Mouse (Mus musculus) hindbrain, embryonic 16.5 days (tissue): ENCODE measurements around the gene Lmbrd1. TPM values are rescaled to one million over a fixed set of nuclear protein-coding genes. Genes with fewer than 3 reads are reported as not detected.
"Not testable (repeated sequence)": the region's sequence is repeated elsewhere in the genome, so short reads cannot be mapped to it uniquely, and the experiment has no call there.

Experiments used
- ATAC-seq: fragments of 200-750 bp; cut with Nextera tagmentation; 2 replicates; pipeline ENCODE4 v1.8.0; 2017; ENCODE audit warnings: moderate TSS enrichment, moderate library complexity
- H3K27ac ChIP-seq: fragments of 300-500 bp; sonication (generic); 2 replicates; pipeline ENCODE4 v1.5.1; 2014; ENCODE audit warnings: low read depth, mild to moderate bottlenecking, control low read depth, low read length, moderate library complexity
- H3K27me3 ChIP-seq: fragments of 300-500 bp; sonication (generic); replicated peaks from 2 replicates; pipeline ENCODE4 v1.6.1; 2014; ENCODE audit warnings: low read length; ENCODE audit not compliant: control insufficient read depth, insufficient read depth
- H3K36me3 ChIP-seq: fragments of 300-500 bp; sonication (generic); 2 replicates; pipeline ENCODE4 v1.6.1; 2014; ENCODE audit warnings: mild to moderate bottlenecking, low read length, moderate library complexity, mixed read lengths; ENCODE audit not compliant: control insufficient read depth, insufficient read depth
- H3K4me1 ChIP-seq: fragments of 300-500 bp; sonication (generic); 2 replicates; pipeline ENCODE4 v1.6.1; 2014; ENCODE audit warnings: low read depth, low read length; ENCODE audit not compliant: control insufficient read depth, insufficient read depth
- H3K4me2 ChIP-seq: fragments of 300-500 bp; sonication (generic); 2 replicates; pipeline ENCODE4 v1.6.1; 2014; ENCODE audit warnings: mild to moderate bottlenecking, low read length, control low read depth, moderate library complexity
- H3K4me3 ChIP-seq: fragments of 300-500 bp; sonication (generic); 2 replicates; pipeline ENCODE4 v1.5.1; 2014; ENCODE audit warnings: mild to moderate bottlenecking, low read length, control low read depth, moderate library complexity
- H3K9ac ChIP-seq: fragments of 300-500 bp; sonication (generic); 2 replicates; pipeline ENCODE4 v1.6.1; 2014; ENCODE audit warnings: low read depth, mild to moderate bottlenecking, control low read depth, low read length, moderate library complexity
- H3K9me3 ChIP-seq: fragments of 300-500 bp; sonication (generic); 2 replicates; pipeline ENCODE4 v1.6.1; 2014; ENCODE audit warnings: mild to moderate bottlenecking, low read length, moderate library complexity; ENCODE audit not compliant: control insufficient read depth
- WGBS: fragments of 180-500 bp; shearing (Covaris S2); extraction: QIAGEN DNeasy Blood & Tissue Kit; methylation state at CpG from one replicate; pipeline ENCODE4 v1.1.7; 2014; 5-methylcytosine and 5-hydroxymethylcytosine counted together
- polyA plus RNA-seq: library from polyadenylated mRNA; unstranded; fragments of >200 nt; fragmentation: Nextera tagmentation; extraction: Ambion mirVana; gene quantifications from 2 replicates; pipeline ENCODE4 v1.2.1, GENCODE M21; 2015

Gene Lmbrd1
- 53.5 and 59.0 TPM in 2 replicates for polyA plus RNA-seq

DNA sequence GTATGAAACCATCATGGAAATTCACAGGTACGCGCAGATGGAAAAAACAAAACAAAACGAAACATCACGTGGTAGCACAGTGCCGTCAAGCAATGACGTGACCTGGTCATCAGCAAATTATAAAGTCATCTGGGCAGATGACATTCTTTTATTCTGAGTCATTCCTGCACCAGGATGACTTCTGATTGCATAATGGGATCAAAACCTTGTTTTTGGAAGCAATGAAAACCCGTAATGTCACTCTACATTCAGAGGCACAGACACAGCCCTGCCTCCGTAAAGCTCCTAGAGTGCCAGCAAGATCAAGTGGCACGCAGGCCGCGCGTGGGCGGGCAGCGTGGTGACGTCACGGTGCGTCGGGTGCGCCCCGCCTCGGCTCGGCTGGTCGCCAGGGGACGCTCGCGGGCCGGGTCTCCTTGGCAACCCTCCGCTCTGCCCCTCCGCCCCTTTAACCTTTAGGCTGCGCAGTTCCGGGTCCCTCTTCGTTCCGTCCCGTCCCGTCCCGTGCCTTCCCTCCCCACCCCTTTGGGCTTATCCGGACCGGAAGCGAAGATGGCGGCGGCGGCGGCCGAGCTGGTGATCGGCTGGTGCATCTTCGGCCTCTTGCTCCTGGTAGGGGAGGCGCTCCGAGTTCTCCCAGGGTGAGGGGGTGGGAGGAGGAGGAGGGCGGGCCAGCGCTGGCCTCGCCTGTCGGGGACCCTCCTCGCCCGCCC is at the start of gene Lmbrd1:
Lmbrd1 (plus strand) TSS at position 426 of the 713 bp plus-strand sequence.
- Histone ChIP-seq H3K9me3 (no peaks in the 10 kb centered on the region), H3K36me3 (no peaks in the 10 kb centered on the region), H3K4me3 (peak within 1 kb of the TSS; percentile 91), H3K27ac (peak within 1 kb of the TSS; percentile 90), H3K27me3 (no peaks in the 10 kb centered on the region), H3K4me2 (peak within 1 kb of the TSS; percentile 67), H3K9ac (peak within 1 kb of the TSS; percentile 93), H3K4me1 (peaks cover 4% of the 10 kb centered on the region)
- 1% methylated on average over 48 of the region's 54 CpGs for WGBS
- peak; percentile 97 for ATAC-seq

DNA sequence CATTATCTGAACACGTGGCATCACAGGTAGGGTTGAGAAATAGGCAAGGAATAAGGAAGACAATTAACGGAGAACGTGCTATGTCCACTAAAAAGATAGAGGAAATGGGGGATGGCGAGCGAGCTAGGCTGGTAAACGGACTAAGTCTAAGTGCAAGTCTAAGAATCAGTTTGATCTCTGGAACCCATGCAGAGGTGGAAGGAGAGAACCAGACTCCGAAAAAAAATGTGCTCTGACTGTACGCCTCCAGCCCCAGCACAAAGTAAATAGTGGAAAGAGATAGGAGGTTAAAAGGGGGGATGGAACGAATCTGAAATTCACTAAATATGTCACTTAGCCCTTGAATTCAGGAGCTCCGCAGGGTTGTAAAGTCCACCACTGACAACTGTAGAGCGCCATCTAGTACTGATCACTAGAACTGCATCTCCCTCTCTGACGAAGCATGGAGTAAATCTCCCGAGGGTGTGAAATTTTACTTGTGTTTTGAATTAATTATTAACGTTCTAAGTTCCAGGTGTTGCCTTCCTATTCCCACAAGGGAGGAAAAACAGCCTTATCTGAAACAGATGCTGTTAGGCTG is 44.8 kb upstream of the Lmbrd1 start:
- H3K9ac ChIP-seq = no peak overlapping the region
- H3K36me3 ChIP-seq = no peaks in the 10 kb centered on the region
- H3K4me2 ChIP-seq = peak overlapping the region; percentile 25; the same call in 1 of the 2 replicates
- no peaks in the 10 kb centered on the region for H3K9me3 ChIP-seq
- no peak for ATAC-seq
- no peaks in the 10 kb centered on the region for H3K27me3 ChIP-seq
- no peak overlapping the region for H3K27ac ChIP-seq
- WGBS = 39% methylated on average over 14 of the region's 14 CpGs
- no peaks in the 10 kb centered on the region for H3K4me1 ChIP-seq
- H3K4me3 ChIP-seq = no peak overlapping the region

DNA sequence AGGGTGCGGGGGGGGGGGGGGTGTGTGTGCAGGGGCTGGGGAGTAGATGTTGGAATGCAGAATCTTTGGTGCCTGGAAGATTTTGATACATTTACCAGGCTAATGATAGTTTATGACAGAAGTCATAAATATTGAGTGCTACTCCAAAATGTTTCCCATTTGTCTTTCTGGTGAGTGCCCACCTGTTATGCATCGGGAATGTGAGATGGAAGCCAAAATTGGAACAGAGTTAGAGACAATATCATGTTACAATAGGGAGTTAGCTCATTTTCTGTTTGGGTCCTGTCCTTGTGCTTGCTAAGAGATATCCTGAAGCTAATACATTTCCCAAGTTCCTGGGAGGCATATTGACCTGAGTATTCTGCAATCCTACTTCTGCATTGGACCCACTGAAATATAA is 28.3 kb upstream of the Lmbrd1 start:
- Histone ChIP-seq H3K4me3 (no peak overlapping the region), H3K36me3 (no peaks in the 10 kb centered on the region), H3K4me2 (no peak overlapping the region), H3K4me1 (no peaks in the 10 kb centered on the region), H3K9me3 (no peaks in the 10 kb centered on the region), H3K9ac (no peak overlapping the region), H3K27me3 (no peaks in the 10 kb centered on the region), H3K27ac (no peak overlapping the region)
- ATAC-seq = no peak
- WGBS = 48% methylated on average over 2 of the region's 2 CpGs

DNA sequence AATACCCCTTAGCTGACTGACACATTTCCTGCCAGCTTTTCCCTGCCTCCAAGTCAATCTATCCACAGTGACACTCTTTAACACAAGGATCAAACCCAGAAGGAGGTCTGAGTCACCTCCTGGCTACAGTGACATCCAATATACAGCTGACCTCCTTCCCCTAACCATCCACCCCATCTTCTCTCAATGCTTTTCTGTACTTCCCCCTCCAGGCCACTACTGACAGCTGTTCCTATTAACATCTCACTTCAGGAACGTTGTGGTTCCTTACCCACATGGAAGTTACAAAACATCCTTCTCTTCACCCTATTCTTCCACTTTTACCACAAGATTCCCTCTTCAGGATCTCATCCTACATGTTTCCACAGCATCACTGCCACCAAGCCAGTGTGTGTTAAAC is 18.5 kb upstream of the Lmbrd1 start:
- no peaks in the 10 kb centered on the region for H3K9me3 ChIP-seq
- no peak overlapping the region for H3K4me3 ChIP-seq
- H3K4me1 ChIP-seq = no peaks in the 10 kb centered on the region
- no peaks in the 10 kb centered on the region for H3K36me3 ChIP-seq
- H3K4me2 ChIP-seq = no peak overlapping the region
- no peak overlapping the region for H3K9ac ChIP-seq
- no peaks in the 10 kb centered on the region for H3K27me3 ChIP-seq
- WGBS = 76% methylated on average over 1 of the region's 1 CpGs
- ATAC-seq = no peak
- no peak overlapping the region for H3K27ac ChIP-seq

DNA sequence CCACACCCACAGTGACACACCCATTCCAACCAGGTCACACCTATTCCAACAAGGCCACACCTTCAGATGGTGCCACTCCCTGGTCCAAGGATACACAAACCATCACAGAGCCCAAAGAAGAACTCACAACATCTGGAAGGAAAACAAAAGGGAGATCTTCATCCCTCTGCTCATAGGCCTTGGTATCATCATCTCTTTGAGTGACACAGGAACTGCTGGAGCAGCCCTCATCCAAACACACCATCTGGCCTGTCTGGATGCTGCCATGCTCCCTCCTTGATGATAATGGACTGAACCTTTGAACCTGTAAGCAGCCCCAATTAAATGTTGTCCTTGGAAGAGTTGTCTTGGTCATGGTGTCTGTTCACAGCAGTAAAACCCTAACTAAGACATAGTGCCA is 17.8 kb upstream of the Lmbrd1 start:
- H3K4me2 ChIP-seq, H3K4me1 ChIP-seq, H3K27ac ChIP-seq, H3K9ac ChIP-seq, H3K27me3 ChIP-seq, H3K9me3 ChIP-seq, H3K4me3 ChIP-seq, H3K36me3 ChIP-seq, ATAC-seq: not testable (repeated sequence)

DNA sequence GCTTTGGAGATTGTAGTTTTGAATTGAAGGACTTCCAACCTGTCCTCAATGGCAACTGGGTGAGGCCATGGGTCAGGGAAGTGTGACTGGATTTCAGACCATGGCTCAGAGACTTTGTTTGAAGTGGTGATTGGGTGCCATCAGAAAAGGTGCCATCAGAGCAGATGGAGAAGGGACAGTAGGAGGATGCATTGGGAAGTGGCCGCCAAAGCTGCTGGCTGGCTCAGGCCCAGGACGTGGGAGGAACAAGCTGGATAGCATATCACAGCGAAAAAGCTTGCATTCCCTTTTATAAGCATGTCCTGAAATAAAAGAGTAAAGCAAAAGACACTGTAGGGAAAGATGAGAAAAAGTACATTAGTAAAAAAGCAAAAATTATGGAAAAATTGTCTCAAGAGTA is 16.9 kb upstream of the Lmbrd1 start:
- no peak overlapping the region for H3K4me3 ChIP-seq
- H3K27ac ChIP-seq = no peak overlapping the region
- H3K4me2 ChIP-seq = no peak overlapping the region
- WGBS = 87% methylated on average over 3 of the region's 3 CpGs
- no peak overlapping the region for H3K9ac ChIP-seq
- H3K36me3 ChIP-seq = no peaks in the 10 kb centered on the region
- H3K4me1 ChIP-seq = no peaks in the 10 kb centered on the region
- no peaks in the 10 kb centered on the region for H3K9me3 ChIP-seq
- ATAC-seq = no peak
- H3K27me3 ChIP-seq = no peaks in the 10 kb centered on the region

DNA sequence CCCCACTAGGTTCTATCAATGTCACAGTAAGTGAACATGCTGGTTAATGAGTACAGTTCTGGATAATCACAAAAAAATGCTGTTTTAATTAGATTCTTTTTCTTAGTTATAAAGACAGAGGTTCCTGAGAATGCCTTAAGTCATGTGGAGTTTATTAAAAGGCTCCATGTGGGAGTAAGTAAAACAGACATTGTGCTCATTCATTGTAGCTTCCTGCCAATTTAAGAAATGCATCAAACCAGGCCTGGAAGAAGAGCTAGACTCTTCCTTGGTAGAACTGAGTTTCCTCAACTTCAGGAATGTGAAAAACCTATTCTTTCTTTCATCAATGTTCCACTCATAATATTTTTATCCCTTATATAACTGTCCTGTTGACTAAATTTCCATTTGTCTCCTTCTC is 14.3 kb upstream of the Lmbrd1 start:
- no peak for ATAC-seq
- Histone ChIP-seq H3K27ac (no peak overlapping the region), H3K9ac (no peak overlapping the region), H3K9me3 (no peaks in the 10 kb centered on the region), H3K27me3 (no peaks in the 10 kb centered on the region), H3K4me1 (no peaks in the 10 kb centered on the region), H3K4me2 (no peak overlapping the region), H3K4me3 (no peak overlapping the region), H3K36me3 (no peaks in the 10 kb centered on the region)

DNA sequence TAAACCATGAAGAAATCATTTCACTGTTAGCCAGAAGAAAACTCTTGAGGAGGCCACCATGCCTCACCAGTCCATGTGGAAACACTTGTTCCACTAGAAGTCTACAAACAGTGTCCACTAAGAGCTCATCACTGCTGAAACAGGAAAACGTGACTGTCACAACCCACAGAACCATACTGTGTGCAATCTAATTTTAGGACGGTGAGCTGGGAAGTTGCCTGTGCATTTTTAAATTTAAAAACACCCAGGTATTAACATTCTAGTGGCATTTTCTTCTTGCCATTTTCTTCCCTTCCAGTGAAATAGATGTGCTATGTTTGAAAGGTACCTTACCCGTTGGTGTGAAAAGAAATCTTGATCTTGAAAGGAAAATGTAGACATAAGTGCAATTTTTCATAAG is 5.2 kb upstream of the Lmbrd1 start:
- 69% methylated on average over 3 of the region's 3 CpGs for WGBS
- H3K36me3 ChIP-seq = no peaks in the 10 kb centered on the region
- H3K4me1 ChIP-seq = no peaks in the 10 kb centered on the region
- H3K9ac ChIP-seq = no peak overlapping the region
- no peaks in the 10 kb centered on the region for H3K27me3 ChIP-seq
- no peaks in the 10 kb centered on the region for H3K9me3 ChIP-seq
- no peak overlapping the region for H3K27ac ChIP-seq
- no peak overlapping the region for H3K4me2 ChIP-seq
- ATAC-seq = no peak
- H3K4me3 ChIP-seq = no peak overlapping the region

DNA sequence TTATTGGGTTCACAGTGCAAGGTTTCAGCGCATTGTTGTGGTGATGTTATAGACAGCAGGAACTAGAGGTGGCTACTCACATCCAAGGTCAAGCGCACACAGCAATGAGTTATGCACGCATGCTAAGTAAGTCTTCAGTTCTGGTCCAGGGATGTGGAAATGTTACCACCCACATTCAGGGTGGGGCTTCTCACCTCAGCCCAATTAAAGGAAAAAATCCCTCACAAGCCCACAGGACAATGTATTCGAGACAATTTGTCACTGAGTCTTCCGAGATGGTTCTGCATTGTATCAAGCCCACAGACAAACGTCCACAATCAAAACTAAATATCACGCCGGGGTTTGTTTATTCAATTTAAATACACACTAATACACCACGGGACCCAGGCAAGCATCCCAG is 724 bp upstream of the Lmbrd1 start:
- peak overlapping the region; percentile 43 for H3K9ac ChIP-seq
- peak overlapping the region; percentile 90; the same call in 1 of the 2 replicates for H3K27ac ChIP-seq
- peak overlapping the region; percentile 67 for H3K4me2 ChIP-seq
- H3K4me1 ChIP-seq = peaks cover 4% of the 10 kb centered on the region
- peak overlapping the region; percentile 91 for H3K4me3 ChIP-seq
- no peaks in the 10 kb centered on the region for H3K36me3 ChIP-seq
- H3K9me3 ChIP-seq = no peaks in the 10 kb centered on the region
- H3K27me3 ChIP-seq = no peaks in the 10 kb centered on the region
- ATAC-seq = peak; percentile 1; the same call in 1 of the 2 replicates
- 73% methylated on average over 9 of the region's 9 CpGs for WGBS
